Mouse (Mus musculus) stomach, postnatal 0 days (tissue): ENCODE data around the gene Med17.

Source experiments
- CTCF ChIP-seq: IDR thresholded peaks from 2 replicates; pipeline ENCODE4 v1.5.1; 2016; ENCODE audit warnings: antibody characterized with exemption, low read depth, mild to moderate bottlenecking, moderate library complexity
- EP300 ChIP-seq: optimal IDR thresholded peaks from 2 replicates; pipeline ENCODE3; 2016; ENCODE audit warnings: antibody characterized with exemption

DNA sequence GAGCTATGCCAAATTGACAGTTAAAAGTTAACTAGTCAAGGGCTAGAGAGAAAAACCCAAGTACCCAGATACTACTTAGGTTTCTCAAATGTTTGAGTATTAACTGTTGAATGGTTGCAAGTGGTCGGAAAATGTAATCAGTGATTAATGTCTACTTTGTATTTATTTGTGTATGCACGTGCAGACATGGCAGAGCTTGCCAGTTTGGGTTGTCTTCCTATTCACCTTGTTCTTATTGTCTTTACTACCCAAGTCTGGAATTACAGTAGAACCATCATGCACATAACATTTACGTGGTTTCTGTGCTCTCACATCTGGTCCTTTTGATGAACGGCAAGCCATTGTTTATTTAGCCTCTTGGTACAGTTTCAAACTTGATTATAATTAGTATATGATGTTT, 29.7 kb upstream of the Med17 start:
- TF ChIP-seq EP300 (no peak), CTCF (no peak)
